Mouse (Mus musculus) liver, embryonic 16.5 days (tissue): ENCODE results near the gene Gm42417. TPM values are rescaled to one million over a fixed set of nuclear protein-coding genes. Genes with fewer than 3 reads are reported as not detected.

Experiments used
- ATAC-seq: fragments of 200-750 bp; cut with Nextera tagmentation; 2 replicates; pipeline ENCODE4 v1.8.0; 2017; ENCODE audit warnings: low read depth, mild to moderate bottlenecking, moderate number of reproducible peaks, moderate library complexity
- H3K27ac ChIP-seq: fragments of 300-500 bp; sonication (generic); 2 replicates; pipeline ENCODE4 v1.5.1; 2014; ENCODE audit warnings: mild to moderate bottlenecking, low read length
- H3K27me3 ChIP-seq: fragments of 300-500 bp; sonication (generic); 2 replicates; pipeline ENCODE4 v1.6.1; 2014; ENCODE audit warnings: low read depth, low read length, mixed read lengths; ENCODE audit not compliant: control insufficient read depth, insufficient read depth
- H3K36me3 ChIP-seq: fragments of 300-500 bp; sonication (generic); 2 replicates; pipeline ENCODE4 v1.6.1; 2014; ENCODE audit warnings: mild to moderate bottlenecking; ENCODE audit not compliant: control insufficient read depth, insufficient read depth
- H3K4me1 ChIP-seq: fragments of 300-500 bp; sonication (generic); 2 replicates; pipeline ENCODE4 v1.6.1; 2014; ENCODE audit warnings: low read depth, low read length, mixed read lengths; ENCODE audit not compliant: control insufficient read depth
- H3K4me2 ChIP-seq: fragments of 300-500 bp; sonication (generic); 2 replicates; pipeline ENCODE4 v1.6.1; 2014; ENCODE audit warnings: low read depth, low read length, mixed read lengths
- H3K4me3 ChIP-seq: fragments of 300-500 bp; sonication (generic); 2 replicates; pipeline ENCODE4 v1.5.1; 2014; ENCODE audit warnings: low read depth, mild to moderate bottlenecking, low read length
- H3K9ac ChIP-seq: fragments of 300-500 bp; sonication (generic); 2 replicates; pipeline ENCODE4 v1.6.1; 2014; ENCODE audit warnings: low read depth, low read length
- H3K9me3 ChIP-seq: fragments of 300-500 bp; sonication (generic); replicated peaks from 2 replicates; pipeline ENCODE4 v1.6.1; 2016; ENCODE audit warnings: low read length; ENCODE audit not compliant: control insufficient read depth
- WGBS: fragments of 180-500 bp; shearing (Covaris S2); extraction: QIAGEN DNeasy Blood & Tissue Kit; methylation state at CpG from one replicate; pipeline ENCODE4 v1.1.7; 2014; ENCODE audit not compliant: insufficient replicate concordance; 5-methylcytosine and 5-hydroxymethylcytosine counted together
- polyA plus RNA-seq: library from polyadenylated mRNA; unstranded; fragments of >200 nt; fragmentation: Nextera tagmentation; extraction: Ambion mirVana; gene quantifications from 2 replicates; pipeline ENCODE4 v1.2.1, GENCODE M21; 2015

Gm42417 gene
- not detected in 2 replicates for polyA plus RNA-seq

DNA sequence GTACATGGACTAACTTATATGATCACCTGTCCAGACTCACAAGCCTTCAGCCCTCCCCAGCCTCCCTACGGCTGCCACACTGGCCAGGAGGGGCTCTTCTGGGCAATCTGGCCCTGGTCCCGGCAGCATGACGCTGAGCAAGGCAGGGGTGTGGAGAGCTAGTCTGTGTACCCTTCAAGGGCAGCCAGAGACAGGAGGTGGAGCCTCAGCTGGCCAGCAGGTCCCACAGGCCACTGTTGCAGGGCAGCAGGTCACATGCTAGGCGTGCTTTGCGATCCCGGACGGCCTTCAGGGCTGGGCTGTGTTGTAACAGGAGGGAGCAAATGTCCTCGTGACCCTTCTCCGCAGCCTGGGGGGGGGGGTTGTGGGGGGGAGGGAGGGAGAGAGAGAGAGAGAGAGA is at the start of gene Gm42417:
TSS of gene Gm42417 (minus strand) at position 244 of the 400 bp plus-strand sequence.
- H3K36me3 ChIP-seq: peaks cover 9% of the 10 kb centered on the region; the same call in 1 of the 2 replicates
- no peak within 1 kb of the TSS for H3K4me3 ChIP-seq
- ATAC-seq: peak; percentile 97
- H3K27ac ChIP-seq: peak within 1 kb of the TSS; percentile 10; the same call in 1 of the 2 replicates
- no peak within 1 kb of the TSS for H3K4me2 ChIP-seq
- H3K9me3 ChIP-seq: no peaks in the 10 kb centered on the region
- no peaks in the 10 kb centered on the region; the same call in 1 of the 2 replicates for H3K4me1 ChIP-seq
- no peaks in the 10 kb centered on the region for H3K27me3 ChIP-seq
- WGBS: 57% methylated on average over 9 of the region's 9 CpGs
- H3K9ac ChIP-seq: no peak within 1 kb of the TSS

DNA sequence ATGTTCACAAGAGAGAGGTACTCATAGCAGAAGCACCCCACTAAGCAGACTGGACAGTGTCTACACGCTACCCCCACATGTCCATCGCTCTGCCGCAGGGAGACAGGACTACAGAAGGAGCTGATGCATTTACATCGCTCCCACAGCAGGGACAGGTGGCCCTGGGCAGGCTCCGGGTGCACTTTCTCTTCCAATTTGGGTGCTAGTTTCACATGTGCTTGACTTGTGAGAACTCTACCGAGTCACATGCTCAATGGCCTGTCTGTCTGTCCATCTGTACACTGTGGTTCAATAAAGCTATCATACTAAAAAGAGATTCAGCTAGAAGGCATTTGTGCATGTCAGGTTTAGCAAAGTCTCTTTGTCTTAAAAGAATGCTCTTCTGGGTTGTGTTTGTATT is 48.6 kb upstream of the Gm42417 start:
- H3K27me3 ChIP-seq: no peaks in the 10 kb centered on the region
- H3K4me2 ChIP-seq: no peak overlapping the region
- no peaks in the 10 kb centered on the region; the same call in 1 of the 2 replicates for H3K4me1 ChIP-seq
- no peaks in the 10 kb centered on the region for H3K9me3 ChIP-seq
- no peak for ATAC-seq
- H3K36me3 ChIP-seq: no peaks in the 10 kb centered on the region
- H3K4me3 ChIP-seq: no peak overlapping the region
- 77% methylated on average over 6 of the region's 6 CpGs for WGBS
- no peak overlapping the region for H3K27ac ChIP-seq
- H3K9ac ChIP-seq: no peak overlapping the region

DNA sequence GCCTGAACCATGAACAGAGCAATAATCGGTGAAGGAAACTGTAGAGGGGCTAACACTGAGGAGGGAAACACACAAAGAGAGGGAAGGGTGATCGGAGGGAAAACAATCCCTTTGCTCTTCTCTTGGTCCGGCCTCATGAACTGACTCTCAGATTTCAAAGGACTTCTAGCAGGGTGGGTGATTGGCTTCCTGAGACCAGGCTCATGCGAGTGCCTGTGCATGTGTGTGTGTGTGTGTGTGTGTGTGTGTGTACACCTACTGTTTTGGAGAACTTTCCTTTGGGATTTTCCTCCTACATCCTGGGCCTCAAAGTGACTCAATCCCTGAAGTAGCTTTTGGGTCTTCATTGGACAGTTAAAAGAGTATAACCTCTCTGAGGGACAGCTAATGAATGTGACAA is 47.1 kb upstream of the Gm42417 start:
- WGBS: 53% methylated on average over 4 of the region's 4 CpGs
- H3K4me3 ChIP-seq: no peak overlapping the region

DNA sequence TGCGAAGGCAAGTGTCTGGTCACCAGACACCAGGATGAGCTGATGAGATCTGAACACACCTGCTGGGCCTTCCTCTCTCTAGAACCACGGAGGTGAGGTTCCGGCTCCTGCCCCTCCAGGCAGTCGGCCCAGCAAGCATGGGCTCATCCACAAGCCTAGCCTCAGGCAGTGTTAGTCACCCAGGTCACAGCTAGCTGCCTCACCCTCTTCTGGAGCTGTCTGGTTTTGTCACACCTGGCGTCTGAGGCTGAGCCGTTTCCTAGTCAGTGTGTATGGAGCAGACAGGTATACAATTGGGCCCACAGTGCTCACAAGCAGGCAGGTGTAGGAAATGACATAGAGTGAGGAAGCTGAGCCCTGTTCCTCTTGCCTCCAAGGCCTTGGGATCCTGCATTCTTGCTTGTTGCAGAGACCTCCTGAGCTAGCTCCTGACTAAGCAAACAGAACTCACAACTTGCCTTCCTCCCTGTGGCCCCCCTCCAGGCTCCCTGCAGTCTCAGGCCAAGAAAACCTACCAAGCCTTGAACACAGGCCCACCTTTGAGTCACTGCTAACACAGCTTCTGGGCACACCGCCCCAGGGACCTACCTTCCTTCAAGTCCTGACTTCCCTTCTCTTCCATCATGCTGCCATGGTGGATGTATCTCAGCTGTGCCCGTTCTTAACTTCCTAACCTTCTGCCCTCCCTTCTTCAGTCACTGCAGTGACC is 44.3 kb upstream of the Gm42417 start:
- Histone ChIP-seq H3K36me3 (no peaks in the 10 kb centered on the region), H3K27ac (no peak overlapping the region), H3K4me1 (peaks cover 16% of the 10 kb centered on the region), H3K4me3 (no peak overlapping the region), H3K9me3 (no peaks in the 10 kb centered on the region), H3K9ac (no peak overlapping the region), H3K4me2 (no peak overlapping the region), H3K27me3 (no peaks in the 10 kb centered on the region)
- ATAC-seq: no peak
- 65% methylated on average over 8 of the region's 8 CpGs for WGBS

More for the DNA sequence above, 47.1 kb upstream of the Gm42417 start:
- no peak overlapping the region for H3K9ac ChIP-seq
- H3K4me1 ChIP-seq: peaks cover under 1% of the 10 kb centered on the region; the same call in 1 of the 2 replicates
- H3K27ac ChIP-seq: no peak overlapping the region
- no peaks in the 10 kb centered on the region for H3K9me3 ChIP-seq
- H3K4me2 ChIP-seq: no peak overlapping the region
- ATAC-seq: no peak
- no peaks in the 10 kb centered on the region for H3K27me3 ChIP-seq
- no peaks in the 10 kb centered on the region for H3K36me3 ChIP-seq

DNA sequence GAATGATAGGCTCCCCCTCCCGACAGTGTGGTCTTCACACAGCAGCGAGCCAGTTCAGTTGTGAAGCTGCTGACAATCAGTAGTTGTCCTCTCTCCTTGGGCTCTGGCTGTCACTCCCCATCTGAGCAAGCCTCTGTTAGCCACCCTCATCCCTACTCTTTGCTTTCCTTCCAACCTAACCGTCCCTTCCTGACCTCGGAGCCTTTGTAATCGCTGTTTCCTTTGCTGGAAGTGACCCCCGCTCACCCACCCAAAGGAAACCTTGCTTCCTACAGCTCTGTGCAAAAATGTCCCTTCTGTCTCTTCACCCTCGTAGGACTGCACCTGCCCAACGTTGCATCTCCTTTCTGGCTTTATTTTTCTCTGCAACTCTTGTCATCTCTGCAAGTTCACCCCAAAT is 43.0 kb upstream of the Gm42417 start:
- 44% methylated on average over 8 of the region's 8 CpGs for WGBS
- Histone ChIP-seq H3K4me2 (no peak overlapping the region), H3K27ac (no peak overlapping the region)

DNA sequence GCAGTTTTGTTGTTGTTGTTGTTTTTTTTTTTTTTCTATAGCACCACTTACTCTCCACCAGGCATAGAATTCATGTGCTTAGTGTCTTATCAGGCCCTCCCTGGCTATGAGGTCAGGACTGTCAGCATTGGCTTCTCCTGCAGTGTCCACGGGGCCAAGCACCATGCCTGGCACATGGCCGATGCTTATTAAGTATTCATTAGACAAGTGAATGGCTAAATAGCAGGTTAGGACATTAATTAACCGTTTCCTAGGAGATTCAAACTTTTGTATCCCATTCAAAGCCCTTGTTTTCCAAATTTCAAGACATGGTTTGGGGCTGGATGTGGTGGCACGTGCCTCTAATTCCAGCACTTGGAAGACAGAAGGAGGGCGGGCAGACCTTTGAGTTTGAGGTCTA is 42.0 kb upstream of the Gm42417 start:
- 53% methylated on average over 5 of the region's 5 CpGs for WGBS

More for the DNA sequence above, 43.0 kb upstream of the Gm42417 start:
- Histone ChIP-seq H3K4me1 (peaks cover 16% of the 10 kb centered on the region), H3K36me3 (no peaks in the 10 kb centered on the region), H3K27me3 (no peaks in the 10 kb centered on the region), H3K4me3 (no peak overlapping the region), H3K9me3 (no peaks in the 10 kb centered on the region), H3K9ac (no peak overlapping the region)
- no peak for ATAC-seq

DNA sequence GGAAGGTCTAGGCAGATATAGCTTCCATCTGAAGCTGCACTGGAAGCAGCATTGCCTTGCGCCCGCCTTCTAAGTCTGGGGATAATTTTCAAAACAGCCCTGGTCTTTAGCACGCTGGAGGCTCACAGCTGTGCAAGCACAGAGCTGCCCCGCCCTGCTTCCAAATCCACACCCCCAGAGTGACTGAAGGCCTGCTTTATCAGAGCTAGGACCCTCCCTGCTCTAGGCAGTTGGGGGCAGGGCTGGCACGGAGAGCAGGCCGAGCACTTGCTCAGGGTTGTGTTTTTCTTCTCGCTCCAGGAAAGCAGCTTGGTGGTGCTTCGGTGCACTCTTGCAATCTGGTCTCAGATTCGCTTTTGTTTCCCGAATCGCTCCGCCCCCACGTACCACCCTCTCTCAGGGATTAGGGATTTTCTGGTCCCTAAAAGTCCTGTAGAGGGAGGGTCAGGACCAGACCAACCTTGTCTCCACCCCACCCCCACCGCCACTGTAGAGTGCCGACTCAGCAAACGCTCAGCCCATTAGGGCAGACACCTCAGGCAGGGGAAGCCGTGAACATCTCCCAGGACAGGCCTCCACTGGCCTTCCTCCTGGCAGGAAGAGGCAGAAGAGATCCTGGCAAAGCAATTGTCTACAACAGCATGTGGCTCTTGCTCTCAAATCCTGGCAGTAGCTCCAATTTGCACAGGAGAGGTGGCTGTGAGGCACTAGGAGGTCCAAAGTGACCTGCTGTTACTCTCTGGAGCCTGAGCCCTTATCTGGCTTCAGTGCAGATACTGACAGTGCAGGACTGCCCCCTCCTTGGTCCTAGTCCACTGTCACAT is 41.4 kb upstream of the Gm42417 start:
- Histone ChIP-seq H3K9ac (no peak overlapping the region; the same call in 1 of the 2 replicates), H3K4me2 (peak overlapping the region; percentile 61), H3K27me3 (no peaks in the 10 kb centered on the region), H3K9me3 (no peaks in the 10 kb centered on the region), H3K36me3 (no peaks in the 10 kb centered on the region), H3K4me3 (peak overlapping the region; percentile 42), H3K27ac (0 out of 2 replicates have a peak overlapping the region, but pooled peaks have one; percentile 16), H3K4me1 (peaks cover 16% of the 10 kb centered on the region)
- peak; percentile 86 for ATAC-seq
- WGBS: 7% methylated on average over 17 of the region's 17 CpGs

More for the DNA sequence above, 42.0 kb upstream of the Gm42417 start:
- H3K4me2 ChIP-seq: no peak overlapping the region
- peaks cover 16% of the 10 kb centered on the region for H3K4me1 ChIP-seq
- no peak overlapping the region for H3K4me3 ChIP-seq
- H3K27ac ChIP-seq: no peak overlapping the region
- H3K9ac ChIP-seq: no peak overlapping the region
- H3K36me3 ChIP-seq: no peaks in the 10 kb centered on the region
- H3K27me3 ChIP-seq: no peaks in the 10 kb centered on the region
- ATAC-seq: no peak
- H3K9me3 ChIP-seq: no peaks in the 10 kb centered on the region

DNA sequence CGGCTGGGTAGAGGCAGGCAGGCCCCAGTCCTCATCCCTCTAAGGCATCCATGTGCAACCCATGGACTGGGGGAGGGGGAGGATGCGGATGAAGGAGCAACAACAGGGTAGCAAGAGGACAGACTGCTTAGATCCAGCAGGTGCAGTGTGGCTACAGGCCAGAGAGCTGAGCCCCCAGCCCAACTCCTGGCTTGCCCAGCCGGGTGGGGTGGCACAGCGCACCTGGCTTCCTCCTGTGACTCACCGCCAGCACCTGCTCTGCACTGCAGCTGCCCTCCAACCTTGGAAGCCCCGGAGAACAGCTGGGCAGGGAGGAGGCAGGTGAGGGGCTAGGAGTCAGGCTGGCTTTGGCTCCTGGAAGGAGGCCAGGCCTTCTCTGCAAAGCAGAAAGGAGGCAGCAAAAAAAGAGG is 40.8 kb upstream of the Gm42417 start:
- no peak overlapping the region for H3K9ac ChIP-seq
- no peak for ATAC-seq

More for the DNA sequence above, 40.8 kb upstream of the Gm42417 start:
- no peak overlapping the region for H3K27ac ChIP-seq
- peaks cover 16% of the 10 kb centered on the region for H3K4me1 ChIP-seq
- 54% methylated on average over 6 of the region's 6 CpGs for WGBS
- H3K36me3 ChIP-seq: no peaks in the 10 kb centered on the region
- no peaks in the 10 kb centered on the region for H3K9me3 ChIP-seq
- peak overlapping the region; percentile 42; the same call in 1 of the 2 replicates for H3K4me3 ChIP-seq
- no peaks in the 10 kb centered on the region for H3K27me3 ChIP-seq
- peak overlapping the region; percentile 61 for H3K4me2 ChIP-seq
